Mouse (Mus musculus): ENCODE measurements around the gene Hipk1.

GRCm38 (mm10) chr3:103729850-103730249, 61.5 kb downstream of the Hipk1 start:
- TF ChIP-seq SRF (IDR thresholded peaks at IDR 0.05; ENCODE audit: control insufficient read depth, insufficient read length, low read depth) (no peak), POLR2A (IDR thresholded peaks at IDR 0.05; ENCODE audit: insufficient read length, low read depth) (no peak), USF1 (IDR thresholded peaks at IDR 0.05; ENCODE audit: low read depth) (no peak), MYOD1 (IDR thresholded peaks at IDR 0.05; ENCODE audit: control insufficient read depth in 1 of 3, insufficient read length in 2 of 3, low read depth in 2 of 3) (no peak), CEBPB (IDR thresholded peaks at IDR 0.05; ENCODE audit: insufficient read depth, poor library complexity, severe bottlenecking) (no peak), TCF12 (IDR thresholded peaks at IDR 0.05; ENCODE audit: insufficient read depth, poor library complexity, severe bottlenecking) (no peak), TCF3 (IDR thresholded peaks at IDR 0.05; ENCODE audit: insufficient read length, low read depth) (no peak), POLR2AphosphoS2 (IDR thresholded peaks at IDR 0.05; ENCODE audit: insufficient read length, low read depth) (no peak), MAX (IDR thresholded peaks at IDR 0.05; ENCODE audit: low read depth) (no peak), E2F4 (IDR thresholded peaks at IDR 0.05; ENCODE audit: insufficient read depth) (no peak), REST (IDR thresholded peaks at IDR 0.05; ENCODE audit: insufficient read depth, insufficient read length) (no peak), MYOG (IDR thresholded peaks at IDR 0.05; ENCODE audit: control insufficient read depth in 1 of 3, insufficient read depth in 1 of 3, insufficient read length in 2 of 3, low read depth in 2 of 3) (no peak)

All from myocyte (in vitro differentiated cells).